Mouse (Mus musculus) spleen, adult 2 months (tissue): Measurements from ENCODE around the gene Fam184a. TPM values are rescaled to one million over a fixed set of nuclear protein-coding genes. Genes with fewer than 3 reads are reported as not detected.
"Not testable (repeated sequence)": the region's sequence is repeated elsewhere in the genome, so short reads cannot be mapped to it uniquely, and the experiment has no call there.

ENCODE experiments used
- DNase-seq, 2 experiments: peaks; one replicate each; pipeline versions ENCODE4 v3.0.0 to v3.0.0-alpha.2; 2012 to 2021; ENCODE audit warnings: low spot score in 2 of 2, low read depth in 1 of 2
- H3K27ac ChIP-seq: fragments of 200-500 bp; 2 replicates; pipeline ENCODE4 v1.5.1; 2012; ENCODE audit warnings: low read length, inconsistent platforms; ENCODE audit not compliant: insufficient read depth
- H3K27me3 ChIP-seq: fragments of 200-500 bp; 2 replicates; pipeline ENCODE4 v1.6.1; 2012; ENCODE audit warnings: mild to moderate bottlenecking, moderate library complexity, low read length, inconsistent platforms; ENCODE audit not compliant: control insufficient read depth, insufficient read depth
- H3K36me3 ChIP-seq: fragments of 200-500 bp; 2 replicates; pipeline ENCODE4 v1.6.1; 2012; ENCODE audit warnings: mild to moderate bottlenecking, low read length, inconsistent platforms; ENCODE audit not compliant: control insufficient read depth, insufficient read depth
- H3K4me1 ChIP-seq: fragments of 200-500 bp; 2 replicates; pipeline ENCODE4 v1.6.1; 2011; ENCODE audit warnings: inconsistent platforms; ENCODE audit not compliant: control insufficient read depth, insufficient read depth, insufficient read length
- H3K4me3 ChIP-seq: fragments of 200-500 bp; 2 replicates; pipeline ENCODE4 v1.5.1; 2011; ENCODE audit warnings: mild to moderate bottlenecking, inconsistent platforms; ENCODE audit not compliant: insufficient read depth, insufficient read length; ENCODE audit errors: extremely low read depth
- CTCF ChIP-seq: fragments of 200-500 bp; IDR thresholded peaks from 2 replicates; pipeline ENCODE4 v1.5.1; 2011; ENCODE audit warnings: mild to moderate bottlenecking, inconsistent platforms; ENCODE audit not compliant: insufficient read depth, insufficient read length, insufficient replicate concordance; ENCODE audit errors: extremely low read depth
- POLR2A ChIP-seq: fragments of 200-500 bp; IDR thresholded peaks from 2 replicates; pipeline ENCODE4 v1.6.1; 2011; ENCODE audit warnings: low read depth, low read length, inconsistent platforms
- WGBS: fragments of 180-500 bp; shearing (Covaris S2); methylation state at CpG from one replicate; pipeline ENCODE4 v1.1.7; 2018; 5-methylcytosine and 5-hydroxymethylcytosine counted together
- polyA plus RNA-seq: library from polyadenylated mRNA; depleted of rRNA; stranded (reverse); fragments of >200 nt; gene quantifications from 2 replicates; pipeline ENCODE4 v1.2.3, GENCODE M21; 2012

Gene Fam184a
- polyA plus RNA-seq, 1 experiment, result 0.18 TPM

GRCm38 (mm10) chr10:53679690-53680557 lies 71.0 kb downstream of the Fam184a start:
- Histone ChIP-seq H3K4me3 (no peak overlapping the region), H3K27me3 (no peaks in the 10 kb centered on the region; the same call in 1 of the 2 replicates), H3K36me3 (no peaks in the 10 kb centered on the region), H3K4me1 (no peaks in the 10 kb centered on the region), H3K27ac (no peak overlapping the region)
- 86% methylated on average over 6 of the region's 6 CpGs for WGBS
- DNase-seq, result no peak
- TF ChIP-seq CTCF (no peak), POLR2A (no peak)

GRCm38 (mm10) chr10:53661788-53662187 lies 89.1 kb downstream of the Fam184a start:
- TF ChIP-seq CTCF (no peak), POLR2A (no peak)
- no peak overlapping the region for H3K4me3 ChIP-seq
- no peaks in the 10 kb centered on the region for H3K27me3 ChIP-seq
- H3K27ac ChIP-seq, result no peak overlapping the region
- H3K36me3 ChIP-seq, result no peaks in the 10 kb centered on the region
- WGBS, result 88% methylated on average over 4 of the region's 4 CpGs
- H3K4me1 ChIP-seq, result no peaks in the 10 kb centered on the region
- DNase-seq, result no peak

GRCm38 (mm10) chr10:53654239-53654638 lies 96.7 kb downstream of the Fam184a start:
- not testable (repeated sequence) for H3K4me1 ChIP-seq, H3K36me3 ChIP-seq, H3K27me3 ChIP-seq, DNase-seq, H3K27ac ChIP-seq, H3K4me3 ChIP-seq
- WGBS, result 76% methylated on average over 5 of the region's 5 CpGs

GRCm38 (mm10) chr10:53650683-53651082 lies 100.2 kb downstream of the Fam184a start:
- Histone ChIP-seq H3K27me3 (no peaks in the 10 kb centered on the region), H3K36me3 (no peaks in the 10 kb centered on the region), H3K4me3 (no peak overlapping the region), H3K27ac (no peak overlapping the region), H3K4me1 (no peaks in the 10 kb centered on the region)
- 81% methylated on average over 2 of the region's 2 CpGs for WGBS
- TF ChIP-seq POLR2A (no peak), CTCF (no peak)
- DNase-seq, result no peak

GRCm38 (mm10) chr10:53641507-53641906 lies 109.4 kb downstream of the Fam184a start:
- no peaks in the 10 kb centered on the region for H3K4me1 ChIP-seq
- no peak overlapping the region for H3K4me3 ChIP-seq
- no peaks in the 10 kb centered on the region for H3K36me3 ChIP-seq
- H3K27ac ChIP-seq, result no peak overlapping the region
- DNase-seq, result no peak
- no peaks in the 10 kb centered on the region for H3K27me3 ChIP-seq
- TF ChIP-seq POLR2A (no peak), CTCF (no peak)

GRCm38 (mm10) chr10:53635246-53635971 lies 115.5 kb downstream of the Fam184a start:
- Histone ChIP-seq H3K27ac (no peak overlapping the region), H3K27me3 (no peaks in the 10 kb centered on the region), H3K4me1 (no peaks in the 10 kb centered on the region), H3K36me3 (no peaks in the 10 kb centered on the region), H3K4me3 (no peak overlapping the region)
- DNase-seq, result no peak
- TF ChIP-seq CTCF (no peak), POLR2A (no peak)
- 20% methylated on average over 13 of the region's 13 CpGs for WGBS

- Histone ChIP-seq H3K4me3 (no peak overlapping the region), H3K27me3 (no peaks in the 10 kb centered on the region), H3K4me1 (no peaks in the 10 kb centered on the region; the same call in 1 of the 2 replicates), H3K27ac (no peak overlapping the region), H3K36me3 (no peaks in the 10 kb centered on the region)
- no peak for DNase-seq
- 91% methylated on average over 10 of the region's 10 CpGs for WGBS
- TF ChIP-seq CTCF (no peak), POLR2A (no peak)
Measured at GRCm38 (mm10) chr10:53634160-53634559, 116.8 kb downstream of the Fam184a start.

GRCm38 (mm10) chr10:53630339-53630738 lies 120.6 kb downstream of the Fam184a start, which contains the start of gene Mcm9:
Mcm9 (minus strand) TSS chr10:53630439.
- Histone ChIP-seq H3K27ac (peak within 1 kb of the TSS; percentile 89), H3K4me3 (peak within 1 kb of the TSS; percentile 96)
- not testable (repeated sequence) for H3K36me3 ChIP-seq, H3K4me1 ChIP-seq, H3K27me3 ChIP-seq, DNase-seq
- 48% methylated on average over 10 of the region's 10 CpGs for WGBS
